Mouse (Mus musculus): Measurements from ENCODE around the gene Ugt1a7c.

DNA sequence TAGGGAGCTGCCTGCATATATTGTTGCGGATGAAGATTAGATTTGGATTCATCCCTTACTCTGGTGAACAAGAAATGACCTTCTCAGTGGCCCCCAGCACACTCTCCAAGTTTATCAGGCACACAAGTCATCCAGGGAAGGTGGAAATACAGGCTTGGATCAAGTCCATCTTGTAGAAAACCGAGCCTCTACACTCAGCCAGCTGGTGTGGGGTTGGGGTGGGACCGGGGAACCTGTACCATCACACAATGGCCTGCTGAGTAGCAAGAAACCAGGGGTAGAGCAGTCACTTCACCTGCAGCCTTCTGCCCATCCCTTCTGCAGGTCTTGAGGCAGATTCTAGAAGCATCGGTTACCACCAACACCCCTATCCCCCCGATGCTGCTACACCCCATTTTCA, 139.8 kb downstream of the Ugt1a7c start:
- no peak for TF ChIP-seq CTCF (conservative IDR thresholded peaks at IDR 0.05; ENCODE audit: insufficient read depth, insufficient read length, low read depth, low read length)
- no peak for TF ChIP-seq POLR2A (IDR thresholded peaks at IDR 0.05; ENCODE audit: low read depth, low read length)
